Mouse (Mus musculus): ENCODE measurements around the gene Prss16. TPM values are rescaled to one million over a fixed set of nuclear protein-coding genes. Genes with fewer than 3 reads are reported as not detected.
"Not testable (repeated sequence)": the region's sequence is repeated elsewhere in the genome, so short reads cannot be mapped to it uniquely, and the experiment has no call there.

Prss16 gene
- polyA plus RNA-seq, 1 experiment from 2014 or later = not detected

- ATAC-seq = no peak
- H3K9ac ChIP-seq (ENCODE audit: low read depth, low read length) = no peak overlapping the region
- H3K4me2 ChIP-seq (ENCODE audit: low read length) = no peak overlapping the region; the same call in 1 of the 2 replicates
- H3K4me1 ChIP-seq (ENCODE audit: control insufficient read depth, insufficient read depth, low read depth, low read length) = peaks cover 23% of the 10 kb centered on the region
- 64% methylated on average over 3 of the region's 3 CpGs for WGBS
- H3K36me3 ChIP-seq (ENCODE audit: control insufficient read depth, insufficient read depth, low read length) = no peaks in the 10 kb centered on the region
- no peaks in the 10 kb centered on the region for H3K27me3 ChIP-seq (replicated peaks; ENCODE audit: control insufficient read depth, insufficient read depth, low read length)
- no peaks in the 10 kb centered on the region for H3K9me3 ChIP-seq (ENCODE audit: control insufficient read depth, low read length)
- no peak overlapping the region for H3K4me3 ChIP-seq (ENCODE audit: low read length)
- no peak overlapping the region for H3K27ac ChIP-seq (ENCODE audit: low read depth, low read length)
These were observed 27.4 kb upstream of the Prss16 start for GRCm38 (mm10) chr13:22036986-22037385.

- Histone ChIP-seq H3K4me3 (ENCODE audit: low read length) (peak overlapping the region; percentile 45), H3K27ac (ENCODE audit: low read depth, low read length) (peak overlapping the region; percentile 51; the same call in 1 of the 2 replicates), H3K4me1 (ENCODE audit: control insufficient read depth, insufficient read depth, low read depth, low read length) (peaks cover 19% of the 10 kb centered on the region), H3K9me3 (ENCODE audit: control insufficient read depth, low read length) (no peaks in the 10 kb centered on the region), H3K36me3 (ENCODE audit: control insufficient read depth, insufficient read depth, low read length) (no peaks in the 10 kb centered on the region), H3K27me3 (replicated peaks; ENCODE audit: control insufficient read depth, insufficient read depth, low read length) (no peaks in the 10 kb centered on the region), H3K4me2 (ENCODE audit: low read length) (peak overlapping the region; percentile 77), H3K9ac (ENCODE audit: low read depth, low read length) (peak overlapping the region; percentile 54)
- ATAC-seq = no peak
- WGBS = 2% methylated on average over 17 of the region's 23 CpGs
These were observed 26.8 kb upstream of the Prss16 start for GRCm38 (mm10) chr13:22036149-22036956.

- H3K4me1 ChIP-seq (ENCODE audit: control insufficient read depth, insufficient read depth, low read depth, low read length) = peaks cover 15% of the 10 kb centered on the region
- ATAC-seq = peak; percentile 99
- 0% methylated on average over 22 of the region's 69 CpGs for WGBS
- H3K27me3 ChIP-seq (replicated peaks; ENCODE audit: control insufficient read depth, insufficient read depth, low read length); H3K36me3 ChIP-seq (ENCODE audit: control insufficient read depth, insufficient read depth, low read length); H3K9me3 ChIP-seq (ENCODE audit: control insufficient read depth, low read length): not testable (repeated sequence)
- peak within 1 kb of the TSS; percentile 45 for H3K4me3 ChIP-seq (ENCODE audit: low read length)
- peak within 1 kb of the TSS; percentile 54 for H3K9ac ChIP-seq (ENCODE audit: low read depth, low read length)
- H3K27ac ChIP-seq (ENCODE audit: low read depth, low read length) = peak within 1 kb of the TSS; percentile 51; the same call in 1 of the 2 replicates
- H3K4me2 ChIP-seq (ENCODE audit: low read length) = peak within 1 kb of the TSS; percentile 77
These were observed 26.0 kb upstream of the Prss16 start, which contains the start of the genes Hist1h2ah and Hist1h2bk for GRCm38 (mm10) chr13:22035267-22036148. Gene Hist1h2ah, minus strand, starts transcription at chr13:22035568. Gene Hist1h2bk, plus strand, starts transcription at chr13:22035870.

- peak overlapping the region; percentile 68 for H3K4me2 ChIP-seq (ENCODE audit: low read length)
- H3K9me3 ChIP-seq (ENCODE audit: control insufficient read depth, low read length) = no peaks in the 10 kb centered on the region
- H3K9ac ChIP-seq (ENCODE audit: low read depth, low read length) = peak overlapping the region; percentile 2; the same call in 1 of the 2 replicates
- under 1% methylated on average over 8 of the region's 14 CpGs for WGBS
- peaks cover 11% of the 10 kb centered on the region for H3K4me1 ChIP-seq (ENCODE audit: control insufficient read depth, insufficient read depth, low read depth, low read length)
- no peak for ATAC-seq
- peak overlapping the region; percentile 45 for H3K4me3 ChIP-seq (ENCODE audit: low read length)
- H3K27ac ChIP-seq (ENCODE audit: low read depth, low read length) = no peak overlapping the region
- H3K36me3 ChIP-seq (ENCODE audit: control insufficient read depth, insufficient read depth, low read length) = no peaks in the 10 kb centered on the region
- H3K27me3 ChIP-seq (replicated peaks; ENCODE audit: control insufficient read depth, insufficient read depth, low read length) = no peaks in the 10 kb centered on the region
These were observed 25.1 kb upstream of the Prss16 start for GRCm38 (mm10) chr13:22034443-22035266.

- no peaks in the 10 kb centered on the region for H3K36me3 ChIP-seq (ENCODE audit: control insufficient read depth, insufficient read depth, low read length)
- H3K9ac ChIP-seq (ENCODE audit: low read depth, low read length) = no peak overlapping the region; the same call in 1 of the 2 replicates
- H3K4me2 ChIP-seq (ENCODE audit: low read length) = peak overlapping the region; percentile 15; the same call in 1 of the 2 replicates
- H3K27ac ChIP-seq (ENCODE audit: low read depth, low read length) = no peak overlapping the region
- H3K4me1 ChIP-seq (ENCODE audit: control insufficient read depth, insufficient read depth, low read depth, low read length) = peaks cover 11% of the 10 kb centered on the region
- 57% methylated on average over 5 of the region's 5 CpGs for WGBS
- H3K9me3 ChIP-seq (ENCODE audit: control insufficient read depth, low read length) = no peaks in the 10 kb centered on the region
- H3K27me3 ChIP-seq (replicated peaks; ENCODE audit: control insufficient read depth, insufficient read depth, low read length) = no peaks in the 10 kb centered on the region
- ATAC-seq = no peak
- no peak overlapping the region for H3K4me3 ChIP-seq (ENCODE audit: low read length)
These were observed 24.4 kb upstream of the Prss16 start for GRCm38 (mm10) chr13:22033741-22034442.

GRCm38 (mm10) chr13:22030493-22030892 is 21.0 kb upstream of the Prss16 start:
- H3K4me1 ChIP-seq (ENCODE audit: control insufficient read depth, insufficient read depth, low read depth, low read length) = peaks cover 4% of the 10 kb centered on the region
- no peak overlapping the region for H3K27ac ChIP-seq (ENCODE audit: low read depth, low read length)
- H3K9ac ChIP-seq (ENCODE audit: low read depth, low read length) = no peak overlapping the region
- no peaks in the 10 kb centered on the region for H3K9me3 ChIP-seq (ENCODE audit: control insufficient read depth, low read length)
- no peak overlapping the region for H3K4me3 ChIP-seq (ENCODE audit: low read length)
- no peak for ATAC-seq
- no peaks in the 10 kb centered on the region for H3K36me3 ChIP-seq (ENCODE audit: control insufficient read depth, insufficient read depth, low read length)
- WGBS = 16% methylated on average over 4 of the region's 4 CpGs
- H3K4me2 ChIP-seq (ENCODE audit: low read length) = no peak overlapping the region
- H3K27me3 ChIP-seq (replicated peaks; ENCODE audit: control insufficient read depth, insufficient read depth, low read length) = no peaks in the 10 kb centered on the region

- Histone ChIP-seq H3K9me3 (ENCODE audit: control insufficient read depth, low read length) (no peaks in the 10 kb centered on the region), H3K27ac (ENCODE audit: low read depth, low read length) (no peak overlapping the region), H3K27me3 (replicated peaks; ENCODE audit: control insufficient read depth, insufficient read depth, low read length) (no peaks in the 10 kb centered on the region), H3K4me1 (ENCODE audit: control insufficient read depth, insufficient read depth, low read depth, low read length) (peaks cover 4% of the 10 kb centered on the region), H3K9ac (ENCODE audit: low read depth, low read length) (no peak overlapping the region), H3K36me3 (ENCODE audit: control insufficient read depth, insufficient read depth, low read length) (no peaks in the 10 kb centered on the region), H3K4me2 (ENCODE audit: low read length) (no peak overlapping the region), H3K4me3 (ENCODE audit: low read length) (no peak overlapping the region)
- WGBS = 27% methylated on average over 8 of the region's 8 CpGs
- ATAC-seq = no peak
These were observed 20.4 kb upstream of the Prss16 start for GRCm38 (mm10) chr13:22029928-22030327.
